Mouse (Mus musculus): ENCODE data around the gene Tex22.

DNA sequence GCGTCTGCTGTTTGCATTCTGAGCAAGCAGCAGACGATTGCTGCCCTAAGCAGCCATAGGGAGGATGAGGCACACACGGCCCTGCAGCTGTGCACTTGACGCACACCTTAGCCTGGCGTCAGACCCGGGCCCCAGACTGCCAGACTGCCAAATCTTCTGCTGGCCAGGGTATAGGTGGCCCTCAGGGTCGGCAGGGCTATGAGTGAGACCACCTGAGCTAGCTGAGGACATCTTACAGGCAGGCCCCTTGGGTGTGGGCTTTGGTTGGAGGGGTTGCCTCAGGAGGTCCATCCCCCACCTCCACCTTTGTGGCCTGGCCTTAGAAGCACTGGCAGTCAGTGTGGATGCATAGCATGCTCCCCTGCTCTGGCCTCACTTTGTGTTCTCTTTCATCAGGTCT is 61.1 kb downstream of the Tex22 start:
- TF ChIP-seq POLR2A (IDR thresholded peaks at IDR 0.05; ENCODE audit: borderline replicate concordance, control insufficient read depth, low read depth, low read length), result no peak
- no peak for TF ChIP-seq CTCF (IDR thresholded peaks at IDR 0.05; ENCODE audit: control insufficient read depth, insufficient read depth, low read length)
